Mouse (Mus musculus): ENCODE measurements at regions not wholly inside any gene's neighbourhood (a gene's known extent, or its start where the extent isn't known, plus 50 kb on each side); places are given as distances from the start of the nearest gene placed in this dataset.

DNA sequence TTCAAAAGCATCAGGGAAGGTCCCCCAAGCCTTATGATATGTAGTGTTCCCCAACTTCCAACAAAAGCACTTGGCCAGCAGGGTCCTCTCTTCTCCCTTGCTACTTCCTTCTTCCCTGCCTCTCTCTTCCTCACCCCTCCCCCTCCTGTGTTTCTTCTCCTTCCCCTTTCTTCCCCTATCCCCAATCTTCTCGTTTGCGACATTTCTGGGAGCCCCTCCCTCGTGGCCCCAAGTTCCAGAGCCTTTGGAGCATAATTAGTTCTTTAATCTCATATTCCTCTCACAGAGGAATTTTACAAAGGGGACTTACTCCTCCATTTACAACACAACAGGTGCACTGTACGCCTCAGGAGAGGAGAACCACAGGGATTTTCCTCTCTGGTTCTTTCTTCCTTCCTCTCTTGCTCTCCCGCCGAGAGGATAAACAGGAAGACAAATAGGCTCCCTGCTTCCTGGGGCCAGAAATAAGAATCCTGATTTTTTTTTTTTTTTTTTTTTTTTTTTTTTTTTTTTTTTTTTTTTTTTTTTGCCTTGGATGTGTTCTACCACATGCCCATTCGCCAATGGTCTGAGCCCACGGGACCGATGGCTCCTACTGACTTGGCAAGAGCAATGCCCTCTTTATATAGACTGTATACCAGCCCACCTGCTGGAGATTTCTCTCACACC is 578.4 kb upstream of the Gm10131 start:
- no peak for ATAC-seq
- Histone ChIP-seq H3K9ac (replicated peaks; ENCODE audit: low read depth, low read length) (no peak overlapping the region), H3K9me3 (ENCODE audit: control insufficient read depth, low read length) (no peaks in the 10 kb centered on the region), H3K4me1 (replicated peaks; ENCODE audit: control insufficient read depth, insufficient read depth, low read length) (peaks cover 25% of the 10 kb centered on the region), H3K4me3 (replicated peaks; ENCODE audit: low read length) (no peak overlapping the region), H3K36me3 (ENCODE audit: control insufficient read depth, insufficient read depth) (no peaks in the 10 kb centered on the region), H3K27ac (ENCODE audit: low read length) (no peak overlapping the region), H3K4me2 (ENCODE audit: low read length) (peak overlapping the region; percentile 35), H3K27me3 (replicated peaks; ENCODE audit: control insufficient read depth, insufficient read depth, low read length) (no peaks in the 10 kb centered on the region; the same call in 1 of the 2 replicates)
- 13% methylated on average over 9 of the region's 9 CpGs for WGBS

DNA sequence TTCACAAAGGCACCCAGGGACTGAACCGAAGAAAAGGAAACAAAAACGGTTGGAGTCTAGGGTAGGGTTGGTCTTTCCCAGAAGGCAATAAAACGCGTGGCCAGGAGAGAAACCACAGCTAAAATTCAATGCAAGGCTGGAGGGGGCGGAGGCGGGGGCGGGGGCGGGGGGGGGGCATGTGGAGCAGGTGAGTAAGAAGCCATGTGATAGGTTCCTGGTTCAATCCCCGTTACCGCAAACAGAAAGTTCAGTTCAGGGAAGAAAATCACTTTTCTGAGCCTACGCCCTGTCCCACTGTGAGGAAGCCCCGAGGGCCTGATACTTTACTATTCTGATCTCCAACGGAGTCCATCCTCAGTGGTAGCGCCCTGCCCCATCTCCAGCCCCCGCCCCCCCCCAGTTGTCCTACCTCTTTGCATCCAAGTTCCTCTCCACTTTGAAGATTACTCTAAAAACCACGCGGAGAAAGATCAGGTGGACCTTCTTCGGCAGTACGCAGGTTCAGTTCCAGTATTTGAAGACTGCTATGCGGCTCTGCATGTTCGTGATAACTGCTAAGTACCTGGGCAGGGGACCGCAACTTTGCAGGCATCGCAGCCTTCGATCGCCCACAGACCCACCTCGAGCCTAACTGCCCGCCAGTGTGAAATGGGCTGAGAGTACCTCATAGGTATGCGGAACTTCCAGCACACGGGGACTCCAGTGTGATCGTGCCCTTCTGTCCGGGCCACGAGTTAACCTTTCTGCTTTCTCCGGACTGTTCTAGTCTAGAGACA is 577.7 kb upstream of the Gm10131 start:
- Histone ChIP-seq H3K27me3 (replicated peaks; ENCODE audit: control insufficient read depth, insufficient read depth, low read length) (no peaks in the 10 kb centered on the region; the same call in 1 of the 2 replicates), H3K4me2 (ENCODE audit: low read length) (peak overlapping the region; percentile 35), H3K27ac (ENCODE audit: low read length) (no peak overlapping the region), H3K4me3 (replicated peaks; ENCODE audit: low read length) (no peak overlapping the region), H3K9ac (replicated peaks; ENCODE audit: low read depth, low read length) (no peak overlapping the region), H3K36me3 (ENCODE audit: control insufficient read depth, insufficient read depth) (no peaks in the 10 kb centered on the region), H3K4me1 (replicated peaks; ENCODE audit: control insufficient read depth, insufficient read depth, low read length) (peaks cover 30% of the 10 kb centered on the region), H3K9me3 (ENCODE audit: control insufficient read depth, low read length) (no peaks in the 10 kb centered on the region)
- WGBS: 12% methylated on average over 33 of the region's 33 CpGs
- peak; percentile 30; the same call in 1 of the 2 replicates for ATAC-seq

GRCm38 (mm10) chr8:34688396-34689048 is 577.0 kb upstream of the Gm10131 start:
- peak; percentile 79; the same call in 1 of the 2 replicates for ATAC-seq

GRCm38 (mm10) chr8:34686371-34686770 is 574.8 kb upstream of the Gm10131 start:
- 59% methylated on average over 10 of the region's 10 CpGs for WGBS
- no peak overlapping the region for H3K4me3 ChIP-seq (replicated peaks; ENCODE audit: low read length)
- peak; percentile 11; the same call in 1 of the 2 replicates for ATAC-seq
- no peak overlapping the region for H3K9ac ChIP-seq (replicated peaks; ENCODE audit: low read depth, low read length)
- 0 out of 2 replicates have a peak overlapping the region, but pooled peaks have one; percentile 12 for H3K27ac ChIP-seq (ENCODE audit: low read length)
- no peaks in the 10 kb centered on the region for H3K27me3 ChIP-seq (replicated peaks; ENCODE audit: control insufficient read depth, insufficient read depth, low read length)
- no peaks in the 10 kb centered on the region for H3K36me3 ChIP-seq (ENCODE audit: control insufficient read depth, insufficient read depth)
- no peaks in the 10 kb centered on the region for H3K9me3 ChIP-seq (ENCODE audit: control insufficient read depth, low read length)
- peaks cover 30% of the 10 kb centered on the region for H3K4me1 ChIP-seq (replicated peaks; ENCODE audit: control insufficient read depth, insufficient read depth, low read length)
- H3K4me2 ChIP-seq (ENCODE audit: low read length): no peak overlapping the region

More at GRCm38 (mm10) chr8:34688396-34689048, 577.0 kb upstream of the Gm10131 start:
- no peaks in the 10 kb centered on the region for H3K9me3 ChIP-seq (ENCODE audit: control insufficient read depth, low read length)
- no peak overlapping the region for H3K9ac ChIP-seq (replicated peaks; ENCODE audit: low read depth, low read length)
- WGBS: 50% methylated on average over 20 of the region's 20 CpGs
- H3K36me3 ChIP-seq (ENCODE audit: control insufficient read depth, insufficient read depth): no peaks in the 10 kb centered on the region
- H3K4me1 ChIP-seq (replicated peaks; ENCODE audit: control insufficient read depth, insufficient read depth, low read length): peaks cover 30% of the 10 kb centered on the region
- no peaks in the 10 kb centered on the region; the same call in 1 of the 2 replicates for H3K27me3 ChIP-seq (replicated peaks; ENCODE audit: control insufficient read depth, insufficient read depth, low read length)
- peak overlapping the region; percentile 35; the same call in 1 of the 2 replicates for H3K4me2 ChIP-seq (ENCODE audit: low read length)
- no peak overlapping the region for H3K27ac ChIP-seq (ENCODE audit: low read length)
- H3K4me3 ChIP-seq (replicated peaks; ENCODE audit: low read length): no peak overlapping the region

DNA sequence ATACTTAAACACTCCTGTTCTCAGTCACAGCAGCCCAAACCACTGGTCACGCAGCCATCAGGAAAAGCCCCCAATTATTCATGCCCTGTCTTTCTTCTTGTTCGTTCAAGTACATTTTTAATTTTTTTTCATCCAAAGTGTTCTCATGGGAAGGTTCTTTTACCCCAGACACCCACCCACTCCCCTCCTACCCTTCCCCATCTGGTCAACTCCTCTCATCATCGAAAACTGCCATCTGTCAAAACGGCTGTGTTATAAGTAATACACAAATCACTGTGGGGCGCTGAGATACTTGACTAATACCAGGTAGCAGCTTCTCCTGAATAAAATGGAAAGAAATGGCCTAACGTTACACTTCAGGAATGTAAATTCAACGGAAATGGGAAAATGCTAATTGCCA is 573.1 kb upstream of the Gm10131 start:
- Histone ChIP-seq H3K27ac (ENCODE audit: low read length) (peak overlapping the region; percentile 16; the same call in 1 of the 2 replicates), H3K27me3 (replicated peaks; ENCODE audit: control insufficient read depth, insufficient read depth, low read length) (no peaks in the 10 kb centered on the region), H3K9ac (replicated peaks; ENCODE audit: low read depth, low read length) (no peak overlapping the region), H3K4me2 (ENCODE audit: low read length) (no peak overlapping the region), H3K4me1 (replicated peaks; ENCODE audit: control insufficient read depth, insufficient read depth, low read length) (peaks cover 34% of the 10 kb centered on the region), H3K4me3 (replicated peaks; ENCODE audit: low read length) (no peak overlapping the region), H3K9me3 (ENCODE audit: control insufficient read depth, low read length) (no peaks in the 10 kb centered on the region), H3K36me3 (ENCODE audit: control insufficient read depth, insufficient read depth) (no peaks in the 10 kb centered on the region)
- WGBS: 49% methylated on average over 7 of the region's 7 CpGs
- peak; percentile 38; the same call in 1 of the 2 replicates for ATAC-seq

DNA sequence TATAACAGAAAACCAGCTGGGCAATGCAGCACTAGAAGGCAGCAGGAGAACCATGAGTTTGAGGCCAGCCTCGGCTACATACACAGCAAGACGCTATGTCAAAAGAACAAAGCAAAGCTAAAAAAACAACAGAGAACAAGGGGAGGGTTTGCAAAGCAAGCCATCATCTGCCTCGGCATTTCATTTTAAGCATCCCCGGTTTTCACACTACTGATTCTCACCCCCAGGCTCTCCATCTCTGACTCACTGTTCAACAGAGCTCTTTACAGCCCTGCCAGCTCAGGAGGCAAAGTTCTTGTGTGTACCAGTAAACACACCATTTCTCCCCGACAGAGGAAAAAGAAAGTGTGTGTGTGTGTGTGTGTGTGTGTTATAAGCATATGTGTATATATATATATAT is 571.6 kb upstream of the Gm10131 start:
- WGBS: 83% methylated on average over 5 of the region's 5 CpGs
- ATAC-seq: no peak

DNA sequence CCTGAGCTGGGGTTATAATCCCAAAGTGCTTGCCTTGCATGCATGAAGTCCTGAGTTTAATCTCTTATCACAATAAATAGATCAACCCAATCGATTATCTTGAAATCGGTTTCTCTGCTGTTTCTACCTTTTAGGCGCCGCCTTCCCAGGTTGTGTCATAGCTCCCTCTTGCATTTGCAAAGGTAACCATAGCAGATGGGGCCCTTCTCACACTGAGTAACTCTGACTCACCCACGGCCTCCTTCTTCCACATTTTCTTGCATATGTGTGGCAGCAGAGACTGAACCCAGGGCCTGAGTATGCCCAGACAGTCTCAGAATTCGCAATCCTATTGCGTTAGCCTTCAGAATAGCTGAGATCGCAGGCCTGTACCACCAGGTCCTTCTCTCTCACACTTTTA is 570.7 kb upstream of the Gm10131 start:
- Histone ChIP-seq H3K27me3 (replicated peaks; ENCODE audit: control insufficient read depth, insufficient read depth, low read length) (no peaks in the 10 kb centered on the region), H3K27ac (ENCODE audit: low read length) (no peak overlapping the region), H3K9me3 (ENCODE audit: control insufficient read depth, low read length) (no peaks in the 10 kb centered on the region), H3K4me3 (replicated peaks; ENCODE audit: low read length) (no peak overlapping the region), H3K4me1 (replicated peaks; ENCODE audit: control insufficient read depth, insufficient read depth, low read length) (peaks cover 22% of the 10 kb centered on the region), H3K4me2 (ENCODE audit: low read length) (no peak overlapping the region), H3K36me3 (ENCODE audit: control insufficient read depth, insufficient read depth) (no peaks in the 10 kb centered on the region), H3K9ac (replicated peaks; ENCODE audit: low read depth, low read length) (no peak overlapping the region)
- ATAC-seq: no peak
- WGBS: 98% methylated on average over 8 of the region's 8 CpGs

More for the DNA sequence above, 571.6 kb upstream of the Gm10131 start:
- Histone ChIP-seq H3K4me3 (replicated peaks; ENCODE audit: low read length) (no peak overlapping the region), H3K4me2 (ENCODE audit: low read length) (no peak overlapping the region), H3K27ac (ENCODE audit: low read length) (no peak overlapping the region), H3K9ac (replicated peaks; ENCODE audit: low read depth, low read length) (no peak overlapping the region), H3K4me1 (replicated peaks; ENCODE audit: control insufficient read depth, insufficient read depth, low read length) (peaks cover 22% of the 10 kb centered on the region), H3K9me3 (ENCODE audit: control insufficient read depth, low read length) (no peaks in the 10 kb centered on the region), H3K27me3 (replicated peaks; ENCODE audit: control insufficient read depth, insufficient read depth, low read length) (no peaks in the 10 kb centered on the region), H3K36me3 (ENCODE audit: control insufficient read depth, insufficient read depth) (no peaks in the 10 kb centered on the region)

DNA sequence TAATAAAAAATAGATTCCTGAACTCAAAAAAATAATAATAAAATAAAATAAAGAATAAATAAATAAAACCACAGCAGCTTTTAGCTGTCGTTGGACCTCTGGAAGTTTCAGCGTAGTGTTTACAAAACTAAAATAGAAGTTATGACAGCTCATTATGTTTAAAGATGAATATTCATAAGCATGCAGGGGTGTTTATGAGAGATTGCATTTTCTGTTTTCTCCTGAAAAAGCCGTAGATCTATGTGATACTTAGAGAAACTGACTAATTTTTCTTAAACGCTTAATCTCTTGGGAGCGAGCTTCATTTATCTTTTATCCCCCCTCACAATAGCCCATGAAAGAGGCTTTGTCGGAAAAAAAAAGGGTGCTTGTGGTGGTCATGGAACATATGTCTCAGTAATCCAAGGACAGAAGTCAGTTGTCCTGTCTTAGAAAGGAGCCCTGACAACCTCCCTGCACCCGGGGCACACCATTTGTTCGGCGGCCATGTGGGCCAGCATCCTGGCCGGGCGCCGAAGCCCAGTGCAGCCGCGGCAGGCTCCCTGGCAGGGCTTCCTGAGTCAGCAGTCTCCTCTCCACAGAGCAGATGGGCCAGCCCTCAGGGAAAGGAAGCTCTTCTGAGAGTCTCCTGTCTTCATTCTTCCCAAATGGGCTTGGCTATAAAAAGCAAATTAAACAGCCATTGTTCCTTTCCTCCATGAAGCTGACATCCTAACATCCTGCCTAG is 568.2 kb upstream of the Gm10131 start:
- Histone ChIP-seq H3K4me2 (ENCODE audit: low read length) (peak overlapping the region; percentile 40), H3K36me3 (ENCODE audit: control insufficient read depth, insufficient read depth) (no peaks in the 10 kb centered on the region), H3K27ac (ENCODE audit: low read length) (peak overlapping the region; percentile 82), H3K4me3 (replicated peaks; ENCODE audit: low read length) (peak overlapping the region; percentile 7; the same call in 1 of the 2 replicates), H3K4me1 (replicated peaks; ENCODE audit: control insufficient read depth, insufficient read depth, low read length) (peaks cover 10% of the 10 kb centered on the region), H3K9ac (replicated peaks; ENCODE audit: low read depth, low read length) (peak overlapping the region; percentile 48), H3K9me3 (ENCODE audit: control insufficient read depth, low read length) (no peaks in the 10 kb centered on the region), H3K27me3 (replicated peaks; ENCODE audit: control insufficient read depth, insufficient read depth, low read length) (no peaks in the 10 kb centered on the region)
- WGBS: 3% methylated on average over 14 of the region's 14 CpGs
- ATAC-seq: peak; percentile 91
